Mouse (Mus musculus): Measurements from ENCODE around the gene Klhl41. TPM values are rescaled to one million over a fixed set of nuclear protein-coding genes. Genes with fewer than 3 reads are reported as not detected.

Klhl41 gene
- polyA plus RNA-seq, 1 experiment from 2014 or later: 0.24 TPM

GRCm38 (mm10) chr2:69690214-69690613 lies 20.3 kb downstream of the Klhl41 start:
- H3K36me3 ChIP-seq (replicated peaks): peaks cover 60% of the 10 kb centered on the region
- no peaks in the 10 kb centered on the region for H3K27me3 ChIP-seq
- H3K27ac ChIP-seq: no peak overlapping the region
- H3K4me2 ChIP-seq: no peak overlapping the region
- ATAC-seq (ENCODE audit: low FRiP score): no peak
- WGBS: 94% methylated on average over 3 of the region's 3 CpGs
- H3K4me3 ChIP-seq (replicated peaks): no peak overlapping the region
- H3K9me3 ChIP-seq: no peaks in the 10 kb centered on the region
- H3K4me1 ChIP-seq: no peaks in the 10 kb centered on the region
- no peak overlapping the region for H3K9ac ChIP-seq

- Histone ChIP-seq H3K27ac (no peak overlapping the region), H3K9me3 (no peaks in the 10 kb centered on the region), H3K27me3 (no peaks in the 10 kb centered on the region), H3K4me2 (no peak overlapping the region), H3K9ac (no peak overlapping the region), H3K36me3 (replicated peaks) (peaks cover 60% of the 10 kb centered on the region), H3K4me3 (replicated peaks) (no peak overlapping the region), H3K4me1 (no peaks in the 10 kb centered on the region)
- 92% methylated on average over 6 of the region's 6 CpGs for WGBS
- ATAC-seq (ENCODE audit: low FRiP score): no peak
These were observed 20.9 kb downstream of the Klhl41 start for GRCm38 (mm10) chr2:69690843-69691242.

DNA sequence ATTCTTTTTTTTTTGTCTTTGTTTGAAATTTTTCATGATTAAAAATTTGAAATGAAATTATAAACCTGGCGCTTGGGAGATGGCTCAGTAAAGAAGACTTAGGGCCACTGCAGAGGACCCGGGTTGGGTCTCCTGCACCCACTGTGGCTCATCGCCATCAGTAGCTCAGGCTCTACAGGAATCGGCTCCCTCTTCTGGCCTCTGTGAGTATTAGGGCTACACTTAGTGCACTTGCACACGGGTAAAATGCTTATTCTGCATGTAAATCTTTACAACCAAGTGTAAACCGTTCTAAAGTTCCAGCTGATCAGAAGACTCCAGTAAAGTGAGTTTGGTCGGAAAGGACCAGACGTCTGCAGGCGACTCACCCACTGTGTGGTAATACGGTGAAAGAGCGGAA lies 23.6 kb downstream of the Klhl41 start:
- H3K27me3 ChIP-seq: no peaks in the 10 kb centered on the region
- 95% methylated on average over 11 of the region's 11 CpGs for WGBS
- ATAC-seq (ENCODE audit: low FRiP score): no peak
- no peak overlapping the region for H3K27ac ChIP-seq
- H3K36me3 ChIP-seq (replicated peaks): peaks cover 49% of the 10 kb centered on the region
- no peaks in the 10 kb centered on the region for H3K4me1 ChIP-seq
- no peaks in the 10 kb centered on the region for H3K9me3 ChIP-seq
- H3K4me2 ChIP-seq: no peak overlapping the region
- no peak overlapping the region for H3K4me3 ChIP-seq (replicated peaks)
- H3K9ac ChIP-seq: no peak overlapping the region

- whole genome bisulfite sequencing: 93% methylated on average over 8 of the region's 8 CpGs
- Histone ChIP-seq H3K27me3 (no peaks in the 10 kb centered on the region), H3K4me1 (no peaks in the 10 kb centered on the region), H3K4me2 (no peak overlapping the region), H3K4me3 (replicated peaks) (no peak overlapping the region), H3K27ac (no peak overlapping the region), H3K9ac (no peak overlapping the region), H3K9me3 (no peaks in the 10 kb centered on the region), H3K36me3 (replicated peaks) (peaks cover 52% of the 10 kb centered on the region)
- ATAC-seq (ENCODE audit: low FRiP score): no peak
These were observed 30.5 kb downstream of the Klhl41 start for GRCm38 (mm10) chr2:69700446-69700845.

DNA sequence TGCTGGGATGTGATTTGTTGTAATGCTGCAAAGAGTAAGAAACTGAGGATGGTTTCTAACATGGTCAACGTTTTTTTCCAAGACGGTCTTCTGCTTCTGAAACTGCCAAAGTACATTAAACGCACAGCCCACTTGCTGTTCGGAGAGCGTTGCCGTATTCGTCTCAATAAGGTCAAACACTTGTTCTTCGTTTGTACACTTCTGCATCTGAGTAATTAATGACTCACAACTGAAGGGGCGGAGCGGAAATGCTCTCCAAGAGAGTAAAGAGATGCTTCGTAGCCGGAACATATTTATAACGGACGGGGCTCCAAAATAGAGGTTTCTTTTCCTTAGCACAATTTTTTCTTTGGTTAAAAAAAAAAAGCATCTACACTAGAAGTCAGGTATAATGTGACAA lies 42.3 kb downstream of the Klhl41 start:
- no peaks in the 10 kb centered on the region for H3K9me3 ChIP-seq
- H3K27ac ChIP-seq: no peak overlapping the region
- WGBS: 86% methylated on average over 14 of the region's 14 CpGs
- peaks cover 5% of the 10 kb centered on the region for H3K4me1 ChIP-seq
- no peak overlapping the region for H3K4me3 ChIP-seq (replicated peaks)
- no peak for ATAC-seq (ENCODE audit: low FRiP score)
- no peak overlapping the region for H3K4me2 ChIP-seq
- no peak overlapping the region for H3K9ac ChIP-seq
- H3K36me3 ChIP-seq (replicated peaks): peaks cover 17% of the 10 kb centered on the region; the same call in 1 of the 2 replicates
- peaks cover 4% of the 10 kb centered on the region; the same call in 1 of the 2 replicates for H3K27me3 ChIP-seq

DNA sequence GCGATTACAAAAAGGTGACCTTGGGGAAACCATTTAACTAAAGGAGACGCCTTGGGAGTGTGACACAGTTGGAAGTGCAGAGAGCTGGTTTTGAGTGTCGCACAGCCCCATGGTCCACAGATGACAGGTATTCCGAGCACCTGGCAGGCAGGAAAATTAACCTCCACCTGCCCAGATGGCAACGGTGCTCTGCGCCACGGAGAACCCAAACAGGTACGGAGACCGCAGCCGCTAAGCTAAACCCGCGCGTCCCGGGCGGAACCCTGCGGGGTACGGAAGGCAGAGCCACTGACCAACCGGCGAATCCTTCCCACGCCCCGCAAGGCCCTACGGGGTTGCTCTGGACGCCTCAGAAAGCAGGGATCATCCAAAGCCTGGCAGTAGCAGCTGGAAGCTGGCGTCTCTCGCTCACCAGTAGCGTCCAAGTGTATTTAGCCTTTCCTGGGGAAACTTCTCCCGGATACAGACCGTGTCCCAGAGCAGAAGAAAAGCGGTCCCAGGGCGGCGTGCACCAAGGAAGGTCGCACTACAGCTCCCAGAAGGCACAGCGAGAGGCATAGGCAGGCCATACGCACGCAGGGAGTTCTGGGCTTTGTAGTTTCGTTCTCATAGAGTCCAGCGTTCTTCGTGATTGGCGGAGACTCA lies 43.2 kb downstream of the Klhl41 start, which contains the start of gene Fastkd1:
TSS of gene Fastkd1 (minus strand) at position 536 of the 645 bp plus-strand sequence.
- H3K27ac ChIP-seq: no peak within 1 kb of the TSS
- 0 out of 2 replicates have a peak, but pooled peaks cover 13% of the 10 kb centered on the region for H3K36me3 ChIP-seq (replicated peaks)
- peaks cover 5% of the 10 kb centered on the region for H3K4me1 ChIP-seq
- H3K9ac ChIP-seq: peak within 1 kb of the TSS; percentile 69
- peak within 1 kb of the TSS; percentile 78 for H3K4me3 ChIP-seq (replicated peaks)
- WGBS: under 1% methylated on average over 39 of the region's 39 CpGs
- H3K27me3 ChIP-seq: peaks cover 4% of the 10 kb centered on the region
- H3K4me2 ChIP-seq: peak within 1 kb of the TSS; percentile 63
- ATAC-seq (ENCODE audit: low FRiP score): peak; percentile 99
- H3K9me3 ChIP-seq: no peaks in the 10 kb centered on the region

DNA sequence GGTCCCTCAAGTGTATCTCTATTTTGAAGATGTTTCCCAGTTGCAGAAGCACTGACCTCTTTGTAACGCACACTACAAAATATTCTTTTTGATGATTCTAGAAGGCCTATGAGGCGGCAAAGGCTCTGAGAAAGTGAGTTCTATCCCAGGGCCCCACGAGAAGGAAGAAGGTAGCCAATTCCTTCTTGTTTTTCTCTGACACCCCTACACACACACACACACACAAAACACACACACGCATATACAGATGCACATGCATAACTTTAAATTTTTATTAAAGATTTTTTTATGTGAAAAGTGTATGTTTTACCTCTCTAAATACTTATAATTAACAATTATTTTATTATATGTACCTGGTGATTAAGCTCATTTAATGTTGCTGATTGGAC lies 43.7 kb downstream of the Klhl41 start:
- ATAC-seq (ENCODE audit: low FRiP score): no peak

GRCm38 (mm10) chr2:69714126-69714525 lies 44.2 kb downstream of the Klhl41 start:
- H3K4me2 ChIP-seq: no peak overlapping the region
- no peak overlapping the region for H3K27ac ChIP-seq
- peaks cover 8% of the 10 kb centered on the region for H3K27me3 ChIP-seq
- no peak for ATAC-seq (ENCODE audit: low FRiP score)
- no peak overlapping the region for H3K9ac ChIP-seq
- H3K36me3 ChIP-seq (replicated peaks): 0 out of 2 replicates have a peak, but pooled peaks cover 11% of the 10 kb centered on the region
- no peak overlapping the region for H3K4me3 ChIP-seq (replicated peaks)
- H3K4me1 ChIP-seq: peaks cover 5% of the 10 kb centered on the region
- H3K9me3 ChIP-seq: no peaks in the 10 kb centered on the region
- WGBS: 84% methylated on average over 5 of the region's 5 CpGs

More for the DNA sequence above, 43.7 kb downstream of the Klhl41 start:
- Histone ChIP-seq H3K27ac (no peak overlapping the region), H3K4me3 (replicated peaks) (peak overlapping the region; percentile 78), H3K9ac (no peak overlapping the region), H3K36me3 (replicated peaks) (0 out of 2 replicates have a peak, but pooled peaks cover 13% of the 10 kb centered on the region), H3K4me2 (peak overlapping the region; percentile 63), H3K4me1 (peaks cover 5% of the 10 kb centered on the region), H3K27me3 (peaks cover 4% of the 10 kb centered on the region), H3K9me3 (no peaks in the 10 kb centered on the region)
- 41% methylated on average over 4 of the region's 4 CpGs for WGBS

DNA sequence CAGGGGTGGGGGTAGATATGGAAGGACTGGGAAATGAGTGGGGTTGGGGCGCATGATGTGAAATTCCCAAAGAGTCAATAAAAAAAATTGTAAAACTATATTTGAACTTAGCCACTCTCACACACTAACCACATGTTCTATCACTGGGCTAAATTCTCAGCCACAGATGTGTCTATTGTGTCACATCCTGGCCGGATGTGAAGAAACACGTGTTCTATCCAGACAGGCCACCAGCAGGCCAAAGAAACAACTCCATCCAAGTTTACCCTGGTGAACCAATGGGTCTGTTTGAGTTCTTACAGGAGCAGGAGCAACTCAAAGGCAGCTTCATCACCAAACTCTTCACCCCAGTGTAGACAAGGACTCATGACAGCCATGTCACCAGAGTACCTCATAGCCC lies 46.6 kb downstream of the Klhl41 start:
- Histone ChIP-seq H3K4me1 (peaks cover 5% of the 10 kb centered on the region), H3K27me3 (peaks cover 28% of the 10 kb centered on the region)
- no peak for ATAC-seq (ENCODE audit: low FRiP score)

GRCm38 (mm10) chr2:69719121-69719520 lies 49.2 kb downstream of the Klhl41 start:
- H3K9me3 ChIP-seq: no peaks in the 10 kb centered on the region
- 74% methylated on average over 1 of the region's 1 CpGs for WGBS
- ATAC-seq (ENCODE audit: low FRiP score): no peak

More for the DNA sequence above, 46.6 kb downstream of the Klhl41 start:
- 86% methylated on average over 3 of the region's 3 CpGs for WGBS
- no peak overlapping the region for H3K4me2 ChIP-seq
- H3K4me3 ChIP-seq (replicated peaks): no peak overlapping the region
- H3K36me3 ChIP-seq (replicated peaks): no peaks in the 10 kb centered on the region
- H3K9me3 ChIP-seq: no peaks in the 10 kb centered on the region
- H3K9ac ChIP-seq: no peak overlapping the region
- no peak overlapping the region for H3K27ac ChIP-seq

DNA sequence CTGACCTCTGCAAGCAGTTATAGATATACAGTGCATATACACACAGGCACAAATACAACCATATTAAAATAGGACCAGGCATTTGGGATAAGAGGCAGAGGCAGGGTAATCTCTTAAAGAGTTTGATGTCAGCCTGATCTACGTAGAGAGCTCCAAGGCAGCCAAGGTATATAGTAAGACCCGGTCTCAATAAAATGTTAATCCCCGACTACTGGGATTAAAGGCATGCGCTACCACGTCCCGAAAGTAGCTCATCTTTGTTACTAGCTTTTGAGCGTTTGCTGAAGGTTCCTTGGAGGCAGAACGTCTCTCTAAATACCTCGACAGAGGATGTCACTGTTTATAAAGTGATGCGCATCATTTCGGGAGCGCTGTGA lies 52.3 kb downstream of the Klhl41 start, which contains the start of gene Ppig:
TSS of gene Ppig (plus strand) at position 273 of the 377 bp plus-strand sequence.
- no peaks in the 10 kb centered on the region; the same call in 1 of the 2 replicates for H3K36me3 ChIP-seq (replicated peaks)
- H3K9me3 ChIP-seq: no peaks in the 10 kb centered on the region
- peak within 1 kb of the TSS; percentile 95 for H3K4me3 ChIP-seq (replicated peaks)
- peaks cover 24% of the 10 kb centered on the region for H3K27me3 ChIP-seq
- peak within 1 kb of the TSS; percentile 90 for H3K9ac ChIP-seq
- peak; percentile 42; the same call in 1 of the 2 replicates for ATAC-seq (ENCODE audit: low FRiP score)
- peaks cover 9% of the 10 kb centered on the region for H3K4me1 ChIP-seq
- peak within 1 kb of the TSS; percentile 82 for H3K27ac ChIP-seq
- peak within 1 kb of the TSS; percentile 80 for H3K4me2 ChIP-seq
- 6% methylated on average over 12 of the region's 12 CpGs for WGBS

More at GRCm38 (mm10) chr2:69719121-69719520, 49.2 kb downstream of the Klhl41 start:
- Histone ChIP-seq H3K36me3 (replicated peaks) (no peaks in the 10 kb centered on the region), H3K4me1 (peaks cover 5% of the 10 kb centered on the region), H3K4me3 (replicated peaks) (no peak overlapping the region), H3K27me3 (peaks cover 28% of the 10 kb centered on the region), H3K9ac (no peak overlapping the region), H3K27ac (no peak overlapping the region), H3K4me2 (no peak overlapping the region)

DNA sequence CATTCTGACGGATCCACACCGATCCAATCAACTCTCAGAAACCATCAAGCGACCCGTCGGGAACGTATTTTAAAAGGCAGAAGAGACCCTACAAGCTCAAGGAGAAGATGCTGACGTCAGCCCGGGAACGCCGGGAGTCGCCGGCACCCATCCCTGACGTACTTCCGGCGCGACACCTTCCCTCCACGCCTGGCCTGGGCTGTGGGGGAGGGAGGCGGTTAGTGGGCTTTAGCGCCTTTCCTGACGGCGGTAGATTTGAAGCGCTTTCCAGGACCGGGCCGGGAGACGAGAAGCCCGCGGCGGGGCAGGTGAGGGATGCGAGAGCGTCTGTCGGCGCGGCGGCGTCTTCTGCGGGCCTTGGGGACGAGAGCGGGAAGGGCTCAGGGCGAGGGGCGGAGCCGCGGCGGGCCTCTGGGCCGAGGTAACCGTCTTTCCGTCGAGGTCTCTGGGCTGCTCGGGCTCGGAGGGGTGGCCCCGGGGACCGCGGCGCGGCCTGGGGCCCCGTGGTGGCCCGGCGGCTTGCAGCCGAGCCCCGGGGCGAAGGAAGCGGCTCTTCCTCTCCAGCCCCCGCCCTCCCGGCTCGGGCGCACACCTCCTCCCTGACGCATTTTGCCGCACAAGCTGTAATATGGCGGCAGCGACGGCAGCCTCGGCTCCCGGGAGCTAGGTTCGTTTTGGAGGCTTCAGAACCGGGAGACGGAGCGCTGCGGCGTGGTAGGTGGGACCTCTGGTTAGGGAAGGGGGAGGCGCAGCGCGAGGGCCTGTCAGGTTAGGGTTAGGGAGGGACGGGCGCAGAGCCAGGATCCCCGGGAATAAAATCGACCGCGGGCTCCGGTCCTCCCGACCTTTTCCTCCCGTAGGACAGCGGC lies 53.0 kb downstream of the Klhl41 start:
- peak overlapping the region; percentile 95 for H3K4me3 ChIP-seq (replicated peaks)
- ATAC-seq (ENCODE audit: low FRiP score): peak; percentile 97
- no peaks in the 10 kb centered on the region for H3K9me3 ChIP-seq
- H3K9ac ChIP-seq: peak overlapping the region; percentile 90
- H3K27ac ChIP-seq: peak overlapping the region; percentile 82
- H3K27me3 ChIP-seq: peaks cover 24% of the 10 kb centered on the region
- H3K36me3 ChIP-seq (replicated peaks): no peaks in the 10 kb centered on the region; the same call in 1 of the 2 replicates
- peaks cover 9% of the 10 kb centered on the region for H3K4me1 ChIP-seq
- WGBS: under 1% methylated on average over 71 of the region's 91 CpGs
- peak overlapping the region; percentile 80 for H3K4me2 ChIP-seq

Data from forebrain, embryonic 12.5 days (tissue).